Mouse (Mus musculus): ENCODE measurements at regions not wholly inside any gene's neighbourhood (a gene's known extent, or its start where the extent isn't known, plus 50 kb on each side); places are given as distances from the start of the nearest gene placed in this dataset.

- no peak for TF ChIP-seq CTCF (conservative IDR thresholded peaks at IDR 0.05; ENCODE audit: low read length)
- TF ChIP-seq POU5F1 (IDR thresholded peaks at IDR 0.05; ENCODE audit: borderline replicate concordance, low read length) = no peak
- no peak for TF ChIP-seq NANOG (IDR thresholded peaks at IDR 0.05; ENCODE audit: borderline replicate concordance, low read length)
Observed at GRCm38 (mm10) chr12:77598334-77598715, 360.4 kb downstream of the Fut8 start.

Measured in E14TG2a.4 (cell line).